Mouse (Mus musculus): Measurements from ENCODE around the gene Dnah3. TPM values are rescaled to one million over a fixed set of nuclear protein-coding genes. Genes with fewer than 3 reads are reported as not detected.

Gene Dnah3
- polyA plus RNA-seq (2012; ENCODE audit: insufficient read depth, insufficient read length, missing spikeins) = 0.48 TPM in 1 of 2 replicates, not detected in the other

GRCm38 (mm10) chr7:120095180-120095579 is at the start of gene Dnah3:
Gene Dnah3 (minus strand): TSS chr7:120095280.
- Histone ChIP-seq H3K4me1 (ENCODE audit: control insufficient read depth, insufficient read depth, insufficient read length, low read length) (peaks cover 3% of the 10 kb centered on the region; the same call in 1 of the 2 replicates), H3K4me3 (ENCODE audit: insufficient read depth, low read depth, low read length) (no peak within 1 kb of the TSS), H3K27ac (replicated peaks; ENCODE audit: low read depth, low read length) (no peak within 1 kb of the TSS)

- H3K4me3 ChIP-seq (ENCODE audit: insufficient read depth, low read depth, low read length) = no peak overlapping the region
- H3K27ac ChIP-seq (replicated peaks; ENCODE audit: low read depth, low read length) = no peak overlapping the region
- no peaks in the 10 kb centered on the region for H3K4me1 ChIP-seq (ENCODE audit: control insufficient read depth, insufficient read depth, insufficient read length, low read length)
These were observed 47.7 kb upstream of the Dnah3 start for GRCm38 (mm10) chr7:120142743-120143142.

GRCm38 (mm10) chr7:120128951-120129350 is 33.9 kb upstream of the Dnah3 start:
- H3K4me1 ChIP-seq (ENCODE audit: control insufficient read depth, insufficient read depth, insufficient read length, low read length) = 0 out of 2 replicates have a peak, but pooled peaks cover 2% of the 10 kb centered on the region
- H3K27ac ChIP-seq (replicated peaks; ENCODE audit: low read depth, low read length) = no peak overlapping the region
- H3K4me3 ChIP-seq (ENCODE audit: insufficient read depth, low read depth, low read length) = no peak overlapping the region

GRCm38 (mm10) chr7:120127686-120128059 is 32.6 kb upstream of the Dnah3 start:
- Histone ChIP-seq H3K4me1 (ENCODE audit: control insufficient read depth, insufficient read depth, insufficient read length, low read length) (0 out of 2 replicates have a peak, but pooled peaks cover 2% of the 10 kb centered on the region), H3K4me3 (ENCODE audit: insufficient read depth, low read depth, low read length) (no peak overlapping the region), H3K27ac (replicated peaks; ENCODE audit: low read depth, low read length) (no peak overlapping the region)

- H3K4me1 ChIP-seq (ENCODE audit: control insufficient read depth, insufficient read depth, insufficient read length, low read length) = 0 out of 2 replicates have a peak, but pooled peaks cover 2% of the 10 kb centered on the region
- H3K4me3 ChIP-seq (ENCODE audit: insufficient read depth, low read depth, low read length) = no peak overlapping the region
- H3K27ac ChIP-seq (replicated peaks; ENCODE audit: low read depth, low read length) = no peak overlapping the region
These were observed 32.1 kb upstream of the Dnah3 start for GRCm38 (mm10) chr7:120126976-120127685.

- Histone ChIP-seq H3K27ac (replicated peaks; ENCODE audit: low read depth, low read length) (no peak overlapping the region), H3K4me1 (ENCODE audit: control insufficient read depth, insufficient read depth, insufficient read length, low read length) (0 out of 2 replicates have a peak, but pooled peaks cover 2% of the 10 kb centered on the region), H3K4me3 (ENCODE audit: insufficient read depth, low read depth, low read length) (no peak overlapping the region)
These were observed 29.8 kb upstream of the Dnah3 start for GRCm38 (mm10) chr7:120124844-120125243.

- H3K27ac ChIP-seq (replicated peaks; ENCODE audit: low read depth, low read length) = no peak overlapping the region
- H3K4me1 ChIP-seq (ENCODE audit: control insufficient read depth, insufficient read depth, insufficient read length, low read length) = 0 out of 2 replicates have a peak, but pooled peaks cover 2% of the 10 kb centered on the region
These were observed 28.7 kb upstream of the Dnah3 start for GRCm38 (mm10) chr7:120123776-120124175.

GRCm38 (mm10) chr7:120117529-120117928 is 22.4 kb upstream of the Dnah3 start:
- Histone ChIP-seq H3K27ac (replicated peaks; ENCODE audit: low read depth, low read length) (no peak overlapping the region), H3K4me3 (ENCODE audit: insufficient read depth, low read depth, low read length) (no peak overlapping the region), H3K4me1 (ENCODE audit: control insufficient read depth, insufficient read depth, insufficient read length, low read length) (no peaks in the 10 kb centered on the region)

More at GRCm38 (mm10) chr7:120123776-120124175, 28.7 kb upstream of the Dnah3 start:
- H3K4me3 ChIP-seq (ENCODE audit: insufficient read depth, low read depth, low read length) = no peak overlapping the region

GRCm38 (mm10) chr7:120116976-120117375 is 21.9 kb upstream of the Dnah3 start:
- H3K4me3 ChIP-seq (ENCODE audit: insufficient read depth, low read depth, low read length) = no peak overlapping the region
- H3K27ac ChIP-seq (replicated peaks; ENCODE audit: low read depth, low read length) = no peak overlapping the region
- H3K4me1 ChIP-seq (ENCODE audit: control insufficient read depth, insufficient read depth, insufficient read length, low read length) = no peaks in the 10 kb centered on the region

- H3K4me3 ChIP-seq (ENCODE audit: insufficient read depth, low read depth, low read length) = no peak overlapping the region
- no peak overlapping the region for H3K27ac ChIP-seq (replicated peaks; ENCODE audit: low read depth, low read length)
- no peaks in the 10 kb centered on the region for H3K4me1 ChIP-seq (ENCODE audit: control insufficient read depth, insufficient read depth, insufficient read length, low read length)
These were observed 14.6 kb upstream of the Dnah3 start for GRCm38 (mm10) chr7:120109676-120110075.

GRCm38 (mm10) chr7:120106356-120106755 is 11.3 kb upstream of the Dnah3 start:
- Histone ChIP-seq H3K4me1 (ENCODE audit: control insufficient read depth, insufficient read depth, insufficient read length, low read length) (0 out of 2 replicates have a peak, but pooled peaks cover 2% of the 10 kb centered on the region), H3K27ac (replicated peaks; ENCODE audit: low read depth, low read length) (no peak overlapping the region), H3K4me3 (ENCODE audit: insufficient read depth, low read depth, low read length) (no peak overlapping the region)

- H3K4me3 ChIP-seq (ENCODE audit: insufficient read depth, low read depth, low read length) = no peak overlapping the region
- no peak overlapping the region for H3K27ac ChIP-seq (replicated peaks; ENCODE audit: low read depth, low read length)
- 0 out of 2 replicates have a peak, but pooled peaks cover 2% of the 10 kb centered on the region for H3K4me1 ChIP-seq (ENCODE audit: control insufficient read depth, insufficient read depth, insufficient read length, low read length)
These were observed 9.9 kb upstream of the Dnah3 start for GRCm38 (mm10) chr7:120104975-120105374.

GRCm38 (mm10) chr7:120103019-120103567 is 8.0 kb upstream of the Dnah3 start:
- H3K4me3 ChIP-seq (ENCODE audit: insufficient read depth, low read depth, low read length) = peak overlapping the region; percentile 97
- no peak overlapping the region for H3K27ac ChIP-seq (replicated peaks; ENCODE audit: low read depth, low read length)
- H3K4me1 ChIP-seq (ENCODE audit: control insufficient read depth, insufficient read depth, insufficient read length, low read length) = 0 out of 2 replicates have a peak, but pooled peaks cover 2% of the 10 kb centered on the region

GRCm38 (mm10) chr7:120102164-120102972 is 7.3 kb upstream of the Dnah3 start, which contains the start of gene Tmem159:
Gene Tmem159 (plus strand): TSS chr7:120102353.
- H3K4me3 ChIP-seq (ENCODE audit: insufficient read depth, low read depth, low read length) = peak within 1 kb of the TSS; percentile 97
- H3K4me1 ChIP-seq (ENCODE audit: control insufficient read depth, insufficient read depth, insufficient read length, low read length) = 0 out of 2 replicates have a peak, but pooled peaks cover 2% of the 10 kb centered on the region
- H3K27ac ChIP-seq (replicated peaks; ENCODE audit: low read depth, low read length) = no peak within 1 kb of the TSS

GRCm38 (mm10) chr7:120098403-120098802 is 3.3 kb upstream of the Dnah3 start:
- Histone ChIP-seq H3K27ac (replicated peaks; ENCODE audit: low read depth, low read length) (no peak overlapping the region), H3K4me1 (ENCODE audit: control insufficient read depth, insufficient read depth, insufficient read length, low read length) (peaks cover 5% of the 10 kb centered on the region; the same call in 1 of the 2 replicates), H3K4me3 (ENCODE audit: insufficient read depth, low read depth, low read length) (no peak overlapping the region)

Measured in brown adipose tissue, adult 24 weeks (tissue).